Comparison of ENCODE assay signal across 9 mouse cellular contexts in the genomic region with DNA sequence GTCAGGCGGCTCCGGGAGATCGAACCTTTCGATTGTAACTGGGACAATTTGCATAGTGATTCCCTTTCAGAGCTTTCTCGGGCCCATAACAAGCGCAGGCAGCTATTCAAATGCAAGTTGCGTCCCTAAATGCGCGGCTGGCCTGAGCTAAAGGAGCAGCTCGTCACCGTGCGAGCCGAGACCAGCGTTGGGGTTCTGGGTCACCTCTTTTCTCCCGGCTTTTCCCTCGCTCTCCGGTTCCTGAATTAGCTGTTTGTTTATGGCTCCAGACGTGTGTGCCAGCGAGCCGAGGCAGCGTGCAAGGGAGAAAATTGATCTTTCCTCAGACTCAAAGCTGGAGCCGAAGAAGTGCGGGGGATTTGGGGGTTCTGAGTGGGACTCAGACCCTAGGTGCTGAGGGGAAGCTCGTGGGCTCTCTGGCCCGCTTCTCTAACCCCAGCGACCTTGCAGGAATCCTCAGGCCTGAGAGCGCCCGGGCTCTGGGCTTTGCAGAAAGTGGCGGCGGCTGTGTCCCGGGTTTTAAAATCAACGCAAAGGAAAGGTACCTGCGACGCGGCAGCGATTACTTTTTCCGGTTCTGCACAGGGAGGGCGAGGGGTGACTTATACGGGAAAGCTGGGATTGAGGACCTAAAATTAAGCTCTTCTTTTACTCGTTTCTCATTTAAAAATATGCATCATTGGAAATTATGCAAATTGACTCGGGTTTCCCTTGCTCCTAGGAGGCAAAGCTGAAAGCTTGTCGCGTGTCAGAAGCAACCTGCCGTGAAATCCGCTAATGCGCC. TPM values are rescaled to one million over a fixed set of nuclear protein-coding genes. Genes with fewer than 3 reads are reported as not detected.
DNase-seq lines count a peak whose midpoint lies in the region; ATAC-seq and TF ChIP-seq lines count a peak whose summit lies in the region.
"Had no signal": no experiment of that assay in that cellular context is flagged by ENCODE, and none has a peak within 500 bp of the region (broad histone marks: within the 10 kb centered on the region; RNA-seq: fewer than 3 reads in every experiment).

No protein-coding gene starts in this region.

- peak overlapping the region; percentile 43 for H3K4me3 ChIP-seq in kidney, embryonic 16.5 days (ENCODE audit: low read length)
- H3K4me3 ChIP-seq in embryonic facial prominence, embryonic 11.5 days (ENCODE audit: low read depth, low read length) = peak overlapping the region; percentile 27
- H3K4me3 ChIP-seq in intestine, postnatal 0 days (ENCODE audit: low read depth, low read length) = peak overlapping the region; percentile 44
- peak overlapping the region; percentile 33 for H3K4me3 ChIP-seq in neural tube, embryonic 15.5 days (replicated peaks)

- WGBS in kidney, embryonic 16.5 days = under 1% methylated on average over 46 of the region's 46 CpGs
- under 1% methylated on average over 46 of the region's 46 CpGs for WGBS in embryonic facial prominence, embryonic 11.5 days
- WGBS in intestine, postnatal 0 days = under 1% methylated on average over 46 of the region's 46 CpGs
- WGBS in neural tube, embryonic 15.5 days = under 1% methylated on average over 46 of the region's 46 CpGs

- no peaks in the 10 kb centered on the region for H3K36me3 ChIP-seq in kidney, embryonic 16.5 days (ENCODE audit: insufficient read depth, low read length)
- no peaks in the 10 kb centered on the region for H3K36me3 ChIP-seq in embryonic facial prominence, embryonic 11.5 days (replicated peaks; ENCODE audit: control insufficient read depth, insufficient read depth, low read depth, low read length)
- no peaks in the 10 kb centered on the region for H3K36me3 ChIP-seq in intestine, postnatal 0 days (ENCODE audit: control insufficient read depth, insufficient read depth)
- no peaks in the 10 kb centered on the region for H3K36me3 ChIP-seq in neural tube, embryonic 15.5 days

- peak overlapping the region; percentile 57 for H3K4me2 ChIP-seq in kidney, embryonic 16.5 days (replicated peaks; ENCODE audit: low read depth, low read length)
- peak overlapping the region; percentile 67 for H3K4me2 ChIP-seq in embryonic facial prominence, embryonic 11.5 days (ENCODE audit: low read depth, low read length)
- H3K4me2 ChIP-seq in intestine, postnatal 0 days (replicated peaks; ENCODE audit: low read depth) = peak overlapping the region; percentile 72
- H3K4me2 ChIP-seq in neural tube, embryonic 15.5 days = peak overlapping the region; percentile 63

- peaks cover 11% of the 10 kb centered on the region for H3K4me1 ChIP-seq in kidney, embryonic 16.5 days (ENCODE audit: insufficient read depth, low read length)
- H3K4me1 ChIP-seq in embryonic facial prominence, embryonic 11.5 days (ENCODE audit: control insufficient read depth, insufficient read depth, low read length) = no peaks in the 10 kb centered on the region; the same call in none of the 2 replicates
- 0 out of 2 replicates have a peak, but pooled peaks cover 2% of the 10 kb centered on the region for H3K4me1 ChIP-seq in intestine, postnatal 0 days (replicated peaks; ENCODE audit: control insufficient read depth, insufficient read depth, low read length)
- peaks cover 19% of the 10 kb centered on the region for H3K4me1 ChIP-seq in neural tube, embryonic 15.5 days

- no peak overlapping the region for H3K9ac ChIP-seq in kidney, embryonic 16.5 days (replicated peaks; ENCODE audit: low read length)
- peak overlapping the region; percentile 32; the same call in 1 of the 2 replicates for H3K9ac ChIP-seq in embryonic facial prominence, embryonic 11.5 days (replicated peaks; ENCODE audit: low read length)
- no peak overlapping the region for H3K9ac ChIP-seq in intestine, postnatal 0 days (ENCODE audit: low read depth, low read length)
- 0 out of 2 replicates have a peak overlapping the region, but pooled peaks have one; percentile 8 for H3K9ac ChIP-seq in neural tube, embryonic 15.5 days (replicated peaks)

- H3K9me3 ChIP-seq in kidney, embryonic 16.5 days (ENCODE audit: low read length) = no peaks in the 10 kb centered on the region
- H3K9me3 ChIP-seq in embryonic facial prominence, embryonic 11.5 days (replicated peaks; ENCODE audit: control insufficient read depth, low read length) = no peaks in the 10 kb centered on the region
- no peaks in the 10 kb centered on the region for H3K9me3 ChIP-seq in intestine, postnatal 0 days (ENCODE audit: control insufficient read depth)
- no peaks in the 10 kb centered on the region for H3K9me3 ChIP-seq in neural tube, embryonic 15.5 days (replicated peaks)

- no peak for TF ChIP-seq CTCF in intestine, postnatal 0 days (IDR thresholded peaks at IDR 0.05; ENCODE audit: low read depth)

- H3K27ac ChIP-seq in kidney, embryonic 16.5 days (ENCODE audit: low read length) = no peak overlapping the region
- no peak overlapping the region for H3K27ac ChIP-seq in embryonic facial prominence, embryonic 11.5 days (replicated peaks; ENCODE audit: low read depth, low read length)
- no peak overlapping the region for H3K27ac ChIP-seq in intestine, postnatal 0 days (ENCODE audit: low read depth, low read length)
- H3K27ac ChIP-seq in neural tube, embryonic 15.5 days (replicated peaks) = no peak overlapping the region; the same call in 1 of the 2 replicates

- ATAC-seq in kidney, embryonic 16.5 days (ENCODE audit: low FRiP score, low TSS enrichment) = no peak
- no peak for ATAC-seq in embryonic facial prominence, embryonic 11.5 days (replicated peaks; ENCODE audit: insufficient number of reproducible peaks, low FRiP score, low TSS enrichment, low read depth)
- ATAC-seq in intestine, postnatal 0 days = no peak
- ATAC-seq in neural tube, embryonic 15.5 days (ENCODE audit: low FRiP score) = no peak

- no peak for DNase-seq in kidney, adult 11 months
- DNase-seq in embryonic facial prominence, embryonic 11.5 days (ENCODE audit: low spot score) = no peak
- DNase-seq in layer of hippocampus, postnatal 36 days = no peak
- no peak for DNase-seq in c-Kit-positive CD71-positive TER-119-positive erythroid progenitor cells, embryonic 14.5 days (ENCODE audit: low spot score)
- DNase-seq in right cerebral cortex, postnatal 10 days (ENCODE audit: low spot score in 2 of 2) = no peak

- H3K27me3 ChIP-seq in kidney, embryonic 16.5 days (ENCODE audit: insufficient read depth, low read length) = peaks cover 88% of the 10 kb centered on the region
- H3K27me3 ChIP-seq in embryonic facial prominence, embryonic 11.5 days (ENCODE audit: control insufficient read depth, insufficient read depth, low read length) = peaks cover 56% of the 10 kb centered on the region
- H3K27me3 ChIP-seq in intestine, postnatal 0 days (replicated peaks; ENCODE audit: control insufficient read depth, insufficient read depth, low read length) = peaks cover 80% of the 10 kb centered on the region
- H3K27me3 ChIP-seq in neural tube, embryonic 15.5 days (replicated peaks) = peaks cover 74% of the 10 kb centered on the region

RNA-seq across cellular contexts. Expression of gene Onecut1, which starts 13.1 kb away (rescaled TPM):
- polyA plus RNA-seq in kidney, embryonic 16.5 days (2015; fragmentation: Nextera tagmentation; extraction: Ambion mirVana) = 0.05 and 0.06 TPM in 2 replicates
- polyA plus RNA-seq in embryonic facial prominence, embryonic 11.5 days (2014; fragmentation: Nextera tagmentation; extraction: Ambion mirVana) = 0.81 and 1.6 TPM in 2 replicates
- 0.07 TPM in 1 of 2 replicates, not detected in the other for polyA plus RNA-seq in intestine, postnatal 0 days (2015; fragmentation: Nextera tagmentation; extraction: Ambion mirVana)
- 2.6 and 3.5 TPM in 2 replicates for polyA plus RNA-seq in neural tube, embryonic 15.5 days (2015; fragmentation: Nextera tagmentation; extraction: Ambion mirVana)
- 1 to 10 TPM in 1 of 2 experiments, under 1 TPM in 1; 0.35 to 1.1 TPM for total RNA-seq in layer of hippocampus, postnatal 36 days (2021)
- polyA plus RNA-seq: gonadal fat pad, adult 2 months had no signal

Comparison
In these comparisons a context has a peak if more than half of its experiments do, and no peak if none do; other contexts are left out.
1. H3K9ac ChIP-seq: peak in embryonic facial prominence, embryonic 11.5 days (single experiment) and neural tube, embryonic 15.5 days (single experiment); none in kidney, embryonic 16.5 days (single experiment) and intestine, postnatal 0 days (single experiment).
2. Peak in every context shown above with its lines, with median percentiles within 50 percentile points of each other: H3K4me2 ChIP-seq and H3K4me3 ChIP-seq.